Mouse (Mus musculus) testis, adult 2 months (tissue): ENCODE measurements around the gene Slc1a2.

ENCODE experiments used
- CTCF ChIP-seq: fragments of 200-500 bp; IDR thresholded peaks from 2 replicates; pipeline ENCODE4 v1.5.1; 2012; ENCODE audit warnings: low read depth, mild to moderate bottlenecking, inconsistent platforms, low read length, moderate library complexity; ENCODE audit not compliant: control insufficient read depth, insufficient read depth, insufficient replicate concordance
- POLR2A ChIP-seq: fragments of 200-500 bp; IDR thresholded peaks from 2 replicates; pipeline ENCODE4 v1.6.1; 2012; ENCODE audit warnings: low read depth, mild to moderate bottlenecking, inconsistent platforms, low read length, moderate library complexity; ENCODE audit not compliant: control insufficient read depth

- TF ChIP-seq CTCF (no peak), POLR2A (no peak)
These were observed 127.2 kb downstream of the Slc1a2 start for GRCm38 (mm10) chr2:102785696-102786095.
